Mouse (Mus musculus): ENCODE measurements at regions not wholly inside any gene's neighbourhood (a gene's known extent, or its start where the extent isn't known, plus 50 kb on each side); places are given as distances from the start of the nearest gene placed in this dataset.

DNA sequence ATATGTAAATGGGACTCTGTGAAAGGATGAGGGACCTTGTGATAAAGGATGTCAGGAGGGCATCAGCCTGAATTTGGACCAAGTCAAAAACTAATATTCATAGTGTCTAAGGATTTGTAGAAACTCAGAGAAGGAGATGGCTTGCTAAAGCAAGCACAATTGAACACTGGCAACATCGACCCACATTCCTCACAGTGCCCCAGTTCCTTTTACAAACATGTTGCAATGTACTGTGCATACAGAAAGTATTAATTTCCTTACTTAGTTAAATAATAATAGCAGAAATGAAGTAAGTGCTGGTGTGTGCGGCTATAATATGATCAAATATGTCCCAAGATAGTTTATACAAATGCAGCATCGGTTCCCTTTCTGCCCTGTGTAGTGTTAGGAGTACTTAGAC, 841.3 kb upstream of the Lrrc6 start:
- H3K4me1 ChIP-seq (replicated peaks) = no peaks in the 10 kb centered on the region
- H3K9me3 ChIP-seq = no peaks in the 10 kb centered on the region
- WGBS = 84% methylated on average over 3 of the region's 3 CpGs
- ATAC-seq (ENCODE audit: low FRiP score) = no peak
- H3K27ac ChIP-seq = no peak overlapping the region
- H3K4me3 ChIP-seq = no peak overlapping the region
- no peaks in the 10 kb centered on the region for H3K27me3 ChIP-seq
- H3K9ac ChIP-seq = no peak overlapping the region
- H3K36me3 ChIP-seq = no peaks in the 10 kb centered on the region
- H3K4me2 ChIP-seq = no peak overlapping the region

DNA sequence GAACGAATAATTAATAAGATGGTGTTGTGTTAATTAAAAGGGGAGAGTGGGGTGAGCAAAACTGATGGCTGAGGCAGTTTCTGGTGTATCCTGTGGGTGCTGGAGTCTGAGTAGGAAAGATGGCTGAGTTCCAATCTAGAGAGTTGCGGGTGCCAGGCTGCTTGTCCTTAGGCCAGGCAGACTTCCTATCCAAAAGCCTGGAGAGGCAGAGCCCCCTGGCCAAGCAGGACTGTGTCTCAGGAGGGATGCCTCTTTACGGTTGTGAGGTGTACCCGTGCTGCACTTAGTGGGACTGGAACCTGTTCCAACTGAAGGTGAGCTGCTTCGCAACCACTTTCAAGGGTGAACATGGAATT, 836.3 kb upstream of the Lrrc6 start:
- H3K4me3 ChIP-seq = no peak overlapping the region
- WGBS = 87% methylated on average over 5 of the region's 5 CpGs
- no peaks in the 10 kb centered on the region for H3K4me1 ChIP-seq (replicated peaks)
- H3K4me2 ChIP-seq = no peak overlapping the region
- no peaks in the 10 kb centered on the region for H3K36me3 ChIP-seq
- H3K27ac ChIP-seq = no peak overlapping the region
- no peaks in the 10 kb centered on the region for H3K27me3 ChIP-seq
- no peak for ATAC-seq (ENCODE audit: low FRiP score)
- H3K9me3 ChIP-seq = no peaks in the 10 kb centered on the region
- H3K9ac ChIP-seq = no peak overlapping the region

DNA sequence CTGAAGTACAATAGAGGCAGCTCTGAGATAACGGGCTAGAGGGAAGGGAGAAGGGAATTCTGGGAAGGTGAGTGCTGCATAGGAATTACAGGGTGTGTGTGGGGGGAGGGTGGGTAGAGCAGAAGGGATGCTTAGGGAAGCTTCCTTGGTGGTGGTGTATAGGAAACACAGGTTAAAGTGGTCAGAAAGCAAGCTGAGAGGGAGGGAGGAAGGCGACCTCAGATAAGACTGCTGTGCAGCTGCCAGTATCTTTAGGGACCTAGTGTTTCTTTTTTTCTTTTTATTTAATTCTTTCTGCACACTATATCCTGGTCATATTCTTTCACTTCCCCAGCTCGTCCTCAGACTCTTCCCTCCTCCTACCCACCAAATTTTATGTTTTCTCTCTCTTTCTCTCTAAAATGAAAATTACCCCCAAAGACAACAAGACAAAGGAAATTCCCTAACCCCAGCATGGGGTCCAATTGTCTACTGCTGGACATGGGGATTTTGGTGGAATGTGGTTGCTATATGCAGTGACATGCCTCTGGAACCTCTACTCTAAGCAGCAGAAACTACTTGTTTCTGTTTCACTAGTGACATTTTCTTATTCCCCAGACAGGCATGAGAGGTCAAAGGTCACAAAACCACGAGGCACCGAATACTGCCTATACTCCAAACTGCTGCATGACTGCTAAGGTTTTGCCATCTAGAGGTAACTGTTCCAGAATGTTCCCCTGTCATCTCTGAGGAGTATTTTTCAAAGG, 835.8 kb upstream of the Lrrc6 start:
- no peak overlapping the region for H3K4me2 ChIP-seq
- WGBS = 57% methylated on average over 5 of the region's 5 CpGs
- H3K9ac ChIP-seq = no peak overlapping the region
- H3K36me3 ChIP-seq = no peaks in the 10 kb centered on the region
- no peaks in the 10 kb centered on the region for H3K9me3 ChIP-seq
- no peaks in the 10 kb centered on the region for H3K27me3 ChIP-seq
- H3K4me3 ChIP-seq = no peak overlapping the region
- H3K4me1 ChIP-seq (replicated peaks) = no peaks in the 10 kb centered on the region
- H3K27ac ChIP-seq = no peak overlapping the region
- no peak for ATAC-seq (ENCODE audit: low FRiP score)

DNA sequence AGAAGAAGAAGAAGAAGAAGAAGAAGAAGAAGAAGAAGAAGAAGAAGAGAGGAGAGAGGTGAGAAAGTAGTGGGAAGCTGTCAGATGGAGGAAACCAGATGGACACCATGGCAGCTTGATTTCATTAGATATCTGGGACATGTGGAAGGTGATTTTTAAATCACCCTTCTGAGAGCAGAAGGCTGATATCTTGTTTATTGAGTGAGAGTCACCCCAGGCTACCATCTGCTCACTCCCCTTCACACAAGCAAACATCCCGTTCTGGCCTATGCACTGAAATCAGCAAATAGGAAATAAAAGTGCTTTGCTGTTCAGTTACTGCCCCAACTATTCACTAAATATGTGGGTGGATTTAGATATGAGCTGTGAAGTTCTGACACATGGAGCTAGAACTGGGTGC, 831.8 kb upstream of the Lrrc6 start:
- WGBS = 83% methylated on average over 1 of the region's 1 CpGs
- ATAC-seq (ENCODE audit: low FRiP score) = no peak
- Histone ChIP-seq H3K9ac (no peak overlapping the region), H3K27me3 (no peaks in the 10 kb centered on the region), H3K27ac (no peak overlapping the region), H3K9me3 (no peaks in the 10 kb centered on the region), H3K36me3 (no peaks in the 10 kb centered on the region), H3K4me1 (replicated peaks) (no peaks in the 10 kb centered on the region), H3K4me3 (no peak overlapping the region), H3K4me2 (no peak overlapping the region)

DNA sequence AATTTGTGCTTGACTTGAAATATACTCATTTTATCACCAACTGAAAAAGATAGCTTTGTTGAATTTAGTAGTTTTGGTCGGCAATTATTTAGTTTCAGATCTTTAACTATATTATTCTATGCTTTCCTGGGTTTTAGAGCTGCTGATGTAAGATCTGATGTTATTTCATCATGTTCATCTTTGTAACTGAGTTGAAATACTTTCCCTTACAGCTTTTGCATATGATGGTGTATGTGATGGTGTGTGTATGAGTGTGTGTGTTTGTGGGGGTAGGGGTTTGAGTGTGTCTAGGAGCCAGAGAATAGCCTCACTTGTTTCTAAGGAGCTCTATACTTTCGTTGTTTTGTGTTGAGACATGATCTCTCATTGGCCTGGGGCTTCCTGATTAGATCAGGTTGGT, 819.6 kb upstream of the Lrrc6 start:
- H3K4me2 ChIP-seq = no peak overlapping the region
- 67% methylated on average over 2 of the region's 2 CpGs for WGBS
- H3K27me3 ChIP-seq = no peaks in the 10 kb centered on the region
- no peaks in the 10 kb centered on the region for H3K4me1 ChIP-seq (replicated peaks)
- H3K36me3 ChIP-seq = no peaks in the 10 kb centered on the region
- H3K9me3 ChIP-seq = no peaks in the 10 kb centered on the region
- H3K4me3 ChIP-seq = no peak overlapping the region
- H3K9ac ChIP-seq = no peak overlapping the region
- no peak overlapping the region for H3K27ac ChIP-seq
- no peak for ATAC-seq (ENCODE audit: low FRiP score)

DNA sequence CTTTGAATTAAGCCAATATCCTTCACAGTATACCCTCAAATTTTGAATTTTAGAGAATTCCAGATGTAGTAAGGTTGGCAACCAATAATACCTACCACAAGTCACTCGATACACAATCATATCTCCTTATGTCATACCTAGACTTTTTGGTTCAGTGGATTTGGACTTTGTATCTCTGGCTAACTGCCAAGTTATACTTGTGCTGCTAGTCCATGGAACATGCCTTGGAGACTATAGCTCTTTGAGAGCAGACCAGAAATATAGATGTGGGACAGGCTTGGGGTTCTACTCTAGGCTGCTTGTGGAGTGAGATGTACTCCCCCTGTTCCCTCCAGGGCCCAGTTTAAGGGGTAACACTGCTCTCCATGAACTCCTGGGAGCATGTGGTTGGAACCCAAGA, 814.5 kb upstream of the Lrrc6 start:
- WGBS = 92% methylated on average over 1 of the region's 1 CpGs
- ATAC-seq (ENCODE audit: low FRiP score) = no peak

DNA sequence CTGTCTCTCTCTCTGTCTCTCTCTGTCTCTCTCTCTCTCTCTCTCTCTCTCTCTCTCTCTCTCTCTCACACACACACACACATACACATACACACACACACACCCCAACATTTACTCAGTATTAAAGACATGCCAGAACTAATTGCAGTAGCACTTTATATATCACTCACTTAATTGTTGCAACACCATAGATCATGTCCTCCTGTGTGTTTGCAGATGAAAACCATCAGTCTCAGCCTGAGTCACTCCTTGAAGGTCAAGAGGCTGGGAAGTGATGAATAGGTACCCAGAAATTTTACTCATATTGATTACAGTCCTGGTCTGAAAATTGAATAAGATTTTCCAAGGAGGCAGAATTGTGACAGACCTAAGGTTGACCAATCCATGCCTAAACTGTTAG, 812.9 kb upstream of the Lrrc6 start:
- Histone ChIP-seq H3K27ac (no peak overlapping the region), H3K4me1 (replicated peaks) (no peaks in the 10 kb centered on the region), H3K4me2 (no peak overlapping the region), H3K9ac (no peak overlapping the region), H3K4me3 (no peak overlapping the region), H3K9me3 (no peaks in the 10 kb centered on the region), H3K27me3 (no peaks in the 10 kb centered on the region), H3K36me3 (no peaks in the 10 kb centered on the region)
- ATAC-seq (ENCODE audit: low FRiP score) = no peak

More for the DNA sequence above, 814.5 kb upstream of the Lrrc6 start:
- no peaks in the 10 kb centered on the region for H3K36me3 ChIP-seq
- no peak overlapping the region for H3K4me3 ChIP-seq
- H3K4me1 ChIP-seq (replicated peaks) = no peaks in the 10 kb centered on the region
- no peak overlapping the region for H3K4me2 ChIP-seq
- H3K9me3 ChIP-seq = no peaks in the 10 kb centered on the region
- H3K27ac ChIP-seq = no peak overlapping the region
- no peaks in the 10 kb centered on the region for H3K27me3 ChIP-seq
- no peak overlapping the region for H3K9ac ChIP-seq

DNA sequence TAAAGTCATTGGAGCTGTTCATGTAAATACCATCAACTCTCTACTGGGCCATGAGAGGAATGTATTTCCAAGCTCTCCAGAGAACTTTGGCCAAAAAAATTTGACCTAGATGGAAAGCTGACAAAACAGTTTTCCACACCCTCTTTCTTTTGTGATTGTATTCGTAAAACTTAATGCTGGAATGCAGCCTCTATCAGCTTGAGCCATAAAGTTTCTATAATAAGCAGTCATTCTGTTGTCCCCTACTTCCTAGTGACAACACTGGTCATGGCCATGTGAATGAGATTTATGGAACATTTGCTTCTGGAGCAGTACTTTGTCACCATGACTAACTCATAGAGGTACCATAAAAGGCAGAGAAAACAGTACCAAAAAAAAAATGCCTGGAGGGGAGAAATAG, 805.0 kb upstream of the Lrrc6 start:
- Histone ChIP-seq H3K9me3 (no peaks in the 10 kb centered on the region), H3K4me3 (no peak overlapping the region), H3K9ac (no peak overlapping the region), H3K27me3 (no peaks in the 10 kb centered on the region), H3K4me2 (no peak overlapping the region), H3K27ac (no peak overlapping the region), H3K4me1 (replicated peaks) (no peaks in the 10 kb centered on the region), H3K36me3 (no peaks in the 10 kb centered on the region)
- no peak for ATAC-seq (ENCODE audit: low FRiP score)
- 84% methylated on average over 1 of the region's 1 CpGs for WGBS

DNA sequence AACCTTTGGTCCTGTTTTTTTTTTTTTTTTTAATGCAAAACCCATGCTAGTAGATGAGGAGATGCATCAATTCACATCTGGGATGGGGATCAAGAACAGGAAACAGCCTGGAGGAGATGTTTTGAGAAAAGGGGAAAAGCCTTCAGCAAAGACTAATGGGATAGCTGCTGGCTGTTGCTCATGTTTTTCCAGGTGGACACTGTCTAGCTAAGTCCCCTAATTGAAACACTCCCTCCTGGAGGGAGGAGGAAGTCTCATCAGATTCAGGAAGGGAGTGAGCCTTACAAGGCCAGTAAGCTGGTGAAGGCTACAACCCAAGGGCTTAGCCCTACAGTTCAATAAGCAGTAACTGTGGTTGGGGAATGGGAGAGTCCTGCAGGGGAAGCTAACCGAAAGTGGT, 803.1 kb upstream of the Lrrc6 start:
- Histone ChIP-seq H3K4me1 (replicated peaks) (no peaks in the 10 kb centered on the region), H3K9ac (no peak overlapping the region), H3K27me3 (no peaks in the 10 kb centered on the region), H3K9me3 (no peaks in the 10 kb centered on the region), H3K4me3 (no peak overlapping the region), H3K27ac (no peak overlapping the region), H3K36me3 (no peaks in the 10 kb centered on the region), H3K4me2 (no peak overlapping the region)
- no peak for ATAC-seq (ENCODE audit: low FRiP score)
- WGBS = 85% methylated on average over 1 of the region's 1 CpGs

DNA sequence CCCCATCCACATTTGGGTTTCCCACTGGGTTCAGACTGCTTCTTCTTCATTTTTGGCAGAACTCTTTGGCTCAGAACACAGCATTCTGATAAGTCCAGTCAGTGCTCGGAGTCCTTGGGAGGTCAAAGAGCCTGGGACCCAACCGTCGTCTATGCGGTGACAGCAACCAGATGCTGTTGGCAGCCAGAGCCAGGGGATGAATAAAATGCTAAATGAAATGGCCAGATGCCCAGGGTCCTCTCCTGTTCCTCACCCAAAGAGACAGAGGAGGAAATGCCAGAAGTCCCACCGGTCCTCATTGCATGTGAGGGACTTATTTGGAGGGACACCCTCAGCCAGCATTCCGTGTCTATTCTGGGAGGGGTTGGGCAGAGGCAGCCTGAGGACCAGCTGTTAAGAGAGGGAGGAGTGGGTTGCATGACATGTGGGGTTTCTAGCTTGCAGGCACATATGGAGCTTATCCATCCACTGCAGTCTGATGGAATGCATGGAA, 801.2 kb upstream of the Lrrc6 start:
- no peak overlapping the region for H3K27ac ChIP-seq
- H3K4me3 ChIP-seq = no peak overlapping the region
- no peak for ATAC-seq (ENCODE audit: low FRiP score)
- no peaks in the 10 kb centered on the region for H3K27me3 ChIP-seq
- no peak overlapping the region for H3K4me2 ChIP-seq
- H3K9ac ChIP-seq = no peak overlapping the region
- H3K9me3 ChIP-seq = no peaks in the 10 kb centered on the region
- H3K4me1 ChIP-seq (replicated peaks) = no peaks in the 10 kb centered on the region
- H3K36me3 ChIP-seq = no peaks in the 10 kb centered on the region
- WGBS = 84% methylated on average over 6 of the region's 6 CpGs

DNA sequence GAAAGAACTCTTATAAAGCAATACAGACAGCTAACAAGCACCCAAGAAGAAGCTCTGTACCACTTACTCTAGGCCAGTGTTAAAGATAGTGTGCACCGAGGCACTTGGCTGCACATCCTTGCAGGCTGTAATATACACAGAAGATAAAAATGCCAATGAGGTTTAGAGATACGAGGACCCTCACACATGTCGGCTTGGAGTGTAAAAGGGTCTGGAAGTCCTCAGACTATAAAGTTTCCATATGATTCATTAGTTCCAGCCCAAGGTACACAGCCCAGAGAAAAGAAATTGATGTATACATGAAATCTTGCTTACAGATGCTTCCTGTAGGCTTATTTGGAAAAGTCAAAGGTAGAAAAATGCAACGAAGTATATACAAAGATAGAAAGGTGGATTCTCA, 800.3 kb upstream of the Lrrc6 start:
- H3K4me1 ChIP-seq (replicated peaks) = no peaks in the 10 kb centered on the region
- no peak for ATAC-seq (ENCODE audit: low FRiP score)
- no peak overlapping the region for H3K9ac ChIP-seq
- no peaks in the 10 kb centered on the region for H3K36me3 ChIP-seq
- H3K4me2 ChIP-seq = no peak overlapping the region
- no peak overlapping the region for H3K27ac ChIP-seq
- no peak overlapping the region for H3K4me3 ChIP-seq
- H3K9me3 ChIP-seq = no peaks in the 10 kb centered on the region
- 84% methylated on average over 4 of the region's 4 CpGs for WGBS
- H3K27me3 ChIP-seq = no peaks in the 10 kb centered on the region

DNA sequence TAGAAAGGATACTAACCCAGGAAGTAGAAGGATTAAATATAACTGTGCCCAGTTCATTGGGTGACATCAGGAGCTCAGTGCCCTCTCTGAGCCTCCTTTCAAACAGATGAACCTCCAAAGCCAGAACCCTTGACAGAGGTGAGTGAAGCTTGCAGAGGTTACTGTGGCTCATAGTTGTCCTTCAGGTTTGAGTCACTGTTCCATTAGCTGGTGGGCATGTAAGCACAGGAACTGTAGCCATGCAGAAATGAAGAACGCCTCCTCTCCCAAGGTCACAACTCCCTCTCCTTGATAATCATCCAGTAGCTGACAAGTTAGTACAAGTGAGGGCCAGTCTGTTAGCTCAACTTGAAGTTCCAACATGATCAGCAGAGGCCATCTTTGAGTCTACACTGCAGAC, 794.1 kb upstream of the Lrrc6 start:
- Histone ChIP-seq H3K9me3 (no peaks in the 10 kb centered on the region), H3K4me1 (replicated peaks) (no peaks in the 10 kb centered on the region), H3K36me3 (no peaks in the 10 kb centered on the region), H3K4me3 (no peak overlapping the region), H3K4me2 (no peak overlapping the region), H3K9ac (no peak overlapping the region), H3K27ac (no peak overlapping the region), H3K27me3 (no peaks in the 10 kb centered on the region)
- 94% methylated on average over 1 of the region's 1 CpGs for WGBS
- no peak for ATAC-seq (ENCODE audit: low FRiP score)

DNA sequence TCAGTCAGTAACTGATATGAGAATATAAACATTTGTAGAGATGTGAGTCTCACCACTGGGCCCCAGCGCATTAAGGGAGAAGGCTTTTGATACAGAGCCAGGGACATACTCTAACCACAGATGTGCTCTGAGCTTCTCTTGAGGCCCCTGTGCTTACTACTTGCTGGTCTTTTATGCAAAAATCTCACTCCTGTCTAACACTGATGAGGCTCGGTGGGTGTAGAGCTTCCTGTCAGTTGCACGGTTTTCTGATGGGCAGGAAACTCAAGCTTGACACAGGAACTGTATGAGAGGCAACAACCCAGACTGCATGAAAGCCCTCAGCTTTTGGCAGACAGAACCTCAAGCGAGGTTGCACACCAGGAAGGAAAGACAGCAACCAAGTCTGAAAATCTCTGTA, 789.0 kb upstream of the Lrrc6 start:
- no peak overlapping the region for H3K27ac ChIP-seq
- H3K4me2 ChIP-seq = no peak overlapping the region
- no peaks in the 10 kb centered on the region for H3K27me3 ChIP-seq
- WGBS = 80% methylated on average over 4 of the region's 4 CpGs
- no peak overlapping the region for H3K9ac ChIP-seq
- H3K4me1 ChIP-seq (replicated peaks) = no peaks in the 10 kb centered on the region
- ATAC-seq (ENCODE audit: low FRiP score) = no peak
- H3K9me3 ChIP-seq = no peaks in the 10 kb centered on the region
- no peak overlapping the region for H3K4me3 ChIP-seq
- no peaks in the 10 kb centered on the region for H3K36me3 ChIP-seq
